Mouse (Mus musculus) liver, adult (tissue): ENCODE measurements around the gene Selenov.

ENCODE experiments used
- GATA4 ChIP-seq: IDR thresholded peaks from 2 replicates; pipeline ENCODE4 v1.6.1; 2014; ENCODE audit warnings: mild to moderate bottlenecking, low read length; ENCODE audit not compliant: insufficient replicate concordance

Selenov gene

DNA sequence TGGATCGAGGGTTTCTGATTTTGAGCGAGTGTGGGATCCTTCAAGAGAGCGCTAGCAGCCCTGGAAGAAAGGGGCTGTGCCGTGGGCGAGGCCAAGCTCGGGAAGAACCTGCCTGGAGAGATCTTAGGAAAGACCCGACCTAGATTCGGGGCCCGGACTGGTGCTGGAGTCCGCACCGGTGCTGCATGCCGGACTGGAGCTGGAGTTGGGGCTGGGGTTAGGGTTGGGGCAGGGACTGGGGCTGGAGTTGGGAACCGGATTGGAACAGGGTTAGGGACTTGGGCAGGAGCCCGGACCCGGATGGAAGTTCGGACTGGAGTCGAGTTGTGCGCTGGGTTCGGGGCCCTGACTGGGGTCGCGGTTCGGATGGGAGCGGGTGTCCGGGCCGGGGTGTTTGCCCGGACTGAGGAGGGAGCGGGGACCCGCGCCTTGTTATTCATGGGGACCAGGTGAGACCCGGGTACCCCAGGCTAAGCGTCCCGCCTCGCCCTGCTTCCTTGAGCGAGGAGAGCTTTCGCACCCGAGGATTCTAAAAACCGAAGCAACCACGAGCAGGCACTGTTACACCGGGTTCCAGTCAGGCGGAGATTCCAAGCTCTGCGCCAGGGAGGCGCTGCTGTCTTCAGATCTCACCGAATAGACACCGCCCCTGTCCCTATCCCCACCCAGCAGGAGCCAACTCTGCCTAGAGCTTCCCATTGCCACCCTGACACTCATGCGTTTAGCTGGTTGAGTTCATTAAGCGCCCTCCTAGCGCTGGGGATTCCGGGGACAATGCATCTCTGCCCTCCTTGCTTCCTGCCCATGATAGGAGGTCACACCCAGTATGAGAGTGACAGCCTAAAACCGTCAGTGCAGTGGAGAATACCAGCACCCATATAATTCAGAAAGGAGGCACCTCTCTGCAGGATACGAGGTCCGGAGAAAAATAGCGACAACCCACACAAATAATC, at the start of gene Selenov:
Gene Selenov, minus strand, starts transcription at position 549 of the 953 bp plus-strand sequence.
- no peak for TF ChIP-seq GATA4

DNA sequence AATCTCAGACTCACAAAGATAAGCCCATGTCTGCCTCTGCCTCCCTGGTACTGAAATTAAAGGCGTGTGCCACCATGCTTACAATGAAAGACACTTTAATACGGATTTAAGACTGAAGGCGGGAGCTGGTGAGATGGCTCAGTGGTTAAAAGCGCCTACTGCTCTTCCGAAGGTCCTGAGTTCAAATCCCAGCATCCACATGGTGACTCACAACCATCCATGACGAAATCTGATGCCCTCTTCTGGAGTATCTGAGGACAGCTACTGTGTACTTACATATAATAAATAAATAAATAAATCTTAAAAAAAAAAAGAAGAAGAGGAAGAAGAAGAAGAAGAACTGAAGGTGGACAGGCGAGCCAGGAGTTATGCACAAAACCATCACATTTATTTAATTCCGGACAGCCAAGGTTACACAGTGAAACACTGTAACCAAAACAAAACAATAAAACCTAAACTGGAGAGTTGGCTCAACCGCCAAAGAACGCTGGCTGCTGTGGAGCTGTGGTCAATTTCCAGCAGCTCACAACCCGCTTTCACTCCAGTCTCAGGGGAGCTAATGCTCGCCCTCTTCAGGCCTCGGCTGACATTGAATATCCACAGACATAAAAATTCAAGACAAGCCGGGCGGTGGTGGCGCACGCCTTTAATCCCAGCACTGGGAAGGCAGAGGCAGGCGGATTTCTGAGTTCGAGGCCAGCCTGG, 48.4 kb upstream of the Selenov start:
- TF ChIP-seq GATA4: no peak

DNA sequence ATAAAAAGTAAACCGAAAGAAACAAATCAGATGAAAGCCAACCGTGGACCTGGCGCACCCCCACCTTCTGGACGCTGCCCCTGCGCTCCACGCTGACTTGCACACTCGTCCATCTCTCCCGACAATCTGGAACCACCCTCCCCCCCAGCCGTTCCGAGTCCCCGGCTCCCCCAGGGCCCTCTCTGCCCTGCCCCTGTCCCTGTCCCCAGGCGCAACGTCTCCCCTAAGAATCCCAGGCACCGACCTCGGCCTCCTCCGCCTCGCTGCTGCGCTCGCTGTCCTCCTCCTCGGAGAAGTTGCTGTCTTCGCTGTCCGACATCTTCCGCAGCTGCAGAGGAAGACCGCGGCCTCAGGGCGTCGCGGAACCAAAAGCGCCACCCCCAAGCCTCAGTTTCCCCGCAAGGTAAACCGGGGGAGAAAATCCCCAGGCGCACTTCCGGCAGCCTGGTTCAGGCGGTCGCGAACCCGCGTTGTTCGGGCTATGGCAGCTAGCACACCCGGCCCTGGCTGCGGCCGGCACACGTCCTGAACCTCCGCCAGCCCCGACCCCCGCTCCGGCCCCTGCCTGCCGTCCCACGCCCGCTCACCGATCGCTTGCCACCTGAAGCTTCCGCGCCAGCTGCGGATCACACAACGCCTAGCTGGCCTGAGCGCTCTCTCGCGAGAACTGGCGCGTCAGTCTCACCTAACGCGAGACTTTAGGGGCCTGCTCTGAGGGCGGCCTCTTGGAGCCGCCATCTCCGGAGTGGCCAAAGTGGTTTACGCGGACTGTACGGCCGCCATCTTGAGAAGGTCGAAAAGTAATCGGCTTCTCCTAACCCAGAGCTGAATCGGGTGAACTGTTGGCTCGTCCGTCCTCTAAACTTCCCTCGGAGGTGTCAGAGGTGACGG, 47.4 kb upstream of the Selenov start, which contains the start of gene Supt5:
Gene Supt5, minus strand, starts transcription at position 639 of the 891 bp plus-strand sequence.
- peak; percentile 33; the same call in 1 of the 2 replicates for TF ChIP-seq GATA4

DNA sequence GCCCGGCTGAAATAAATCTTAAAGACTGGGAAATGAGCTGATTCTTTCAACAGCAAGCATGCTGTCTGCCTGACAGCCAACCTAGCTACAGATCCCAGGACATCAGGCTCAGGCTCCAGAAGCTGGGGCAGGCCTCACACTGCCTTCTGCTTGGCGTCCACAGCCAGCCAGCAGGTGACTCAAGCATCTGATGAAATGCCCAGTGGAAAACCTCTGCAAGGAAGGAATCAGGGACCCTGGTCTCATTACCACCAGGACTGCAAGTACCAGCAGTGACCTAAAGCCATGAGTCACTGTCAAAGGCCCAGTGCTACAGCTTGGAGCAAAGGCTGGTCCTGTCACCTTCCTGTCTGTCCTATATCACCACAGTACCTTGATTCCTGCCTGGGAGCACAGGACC, 44.5 kb upstream of the Selenov start:
- TF ChIP-seq GATA4: no peak

GRCm38 (mm10) chr7:28334534-28334933, 43.5 kb upstream of the Selenov start:
- TF ChIP-seq GATA4: no peak

DNA sequence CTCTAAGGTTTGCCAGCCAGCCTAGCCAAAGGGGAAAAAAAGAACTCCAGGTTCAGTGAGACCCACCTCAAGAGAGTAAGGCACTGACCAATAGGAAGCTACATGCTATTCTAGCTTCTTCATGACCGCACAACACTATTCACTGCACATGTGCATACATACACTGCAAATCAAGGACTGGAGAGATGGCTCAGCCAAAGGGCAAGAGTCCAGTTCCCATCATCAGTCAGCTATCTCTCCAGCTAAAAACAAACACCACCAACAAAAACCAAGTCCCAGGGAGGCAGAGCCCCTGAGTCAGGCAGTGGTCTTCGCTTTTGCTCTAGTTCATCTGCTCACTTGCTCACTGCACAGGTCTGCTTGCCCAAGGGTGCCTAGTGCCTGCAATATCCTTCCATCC, 37.3 kb upstream of the Selenov start:
- no peak for TF ChIP-seq GATA4

DNA sequence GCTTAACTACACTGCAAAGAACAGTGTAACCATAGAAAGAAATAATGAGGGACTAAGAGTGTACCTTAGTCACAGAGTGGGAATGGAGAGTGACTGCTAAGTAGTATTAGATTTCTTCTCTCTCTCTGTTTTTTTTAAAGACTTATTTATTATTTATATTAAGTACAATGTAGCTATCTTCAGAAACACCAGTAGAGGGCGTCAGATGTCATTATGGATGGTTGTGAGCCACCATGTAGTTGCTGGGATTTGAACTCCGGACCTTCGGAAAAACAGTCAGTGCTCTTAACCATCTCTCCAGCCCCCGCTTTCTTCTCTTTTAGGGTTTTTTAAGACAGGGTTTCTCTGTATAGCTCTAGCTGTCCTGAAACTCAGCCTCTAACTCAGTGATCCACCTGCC, 35.5 kb upstream of the Selenov start:
- no peak for TF ChIP-seq GATA4

- no peak for TF ChIP-seq GATA4
These were observed 34.3 kb upstream of the Selenov start for GRCm38 (mm10) chr7:28325293-28325692.

- TF ChIP-seq GATA4: no peak
These were observed 31.2 kb upstream of the Selenov start for GRCm38 (mm10) chr7:28321974-28322720.

- TF ChIP-seq GATA4: no peak
These were observed 27.7 kb upstream of the Selenov start for GRCm38 (mm10) chr7:28318714-28319113.

GRCm38 (mm10) chr7:28318036-28318435, 27.1 kb upstream of the Selenov start:
- no peak for TF ChIP-seq GATA4

GRCm38 (mm10) chr7:28311926-28312543, 21.0 kb upstream of the Selenov start, which contains the start of gene Timm50:
Gene Timm50 (minus strand): TSS chr7:28312072.
- no peak; the same call in 1 of the 2 replicates for TF ChIP-seq GATA4

DNA sequence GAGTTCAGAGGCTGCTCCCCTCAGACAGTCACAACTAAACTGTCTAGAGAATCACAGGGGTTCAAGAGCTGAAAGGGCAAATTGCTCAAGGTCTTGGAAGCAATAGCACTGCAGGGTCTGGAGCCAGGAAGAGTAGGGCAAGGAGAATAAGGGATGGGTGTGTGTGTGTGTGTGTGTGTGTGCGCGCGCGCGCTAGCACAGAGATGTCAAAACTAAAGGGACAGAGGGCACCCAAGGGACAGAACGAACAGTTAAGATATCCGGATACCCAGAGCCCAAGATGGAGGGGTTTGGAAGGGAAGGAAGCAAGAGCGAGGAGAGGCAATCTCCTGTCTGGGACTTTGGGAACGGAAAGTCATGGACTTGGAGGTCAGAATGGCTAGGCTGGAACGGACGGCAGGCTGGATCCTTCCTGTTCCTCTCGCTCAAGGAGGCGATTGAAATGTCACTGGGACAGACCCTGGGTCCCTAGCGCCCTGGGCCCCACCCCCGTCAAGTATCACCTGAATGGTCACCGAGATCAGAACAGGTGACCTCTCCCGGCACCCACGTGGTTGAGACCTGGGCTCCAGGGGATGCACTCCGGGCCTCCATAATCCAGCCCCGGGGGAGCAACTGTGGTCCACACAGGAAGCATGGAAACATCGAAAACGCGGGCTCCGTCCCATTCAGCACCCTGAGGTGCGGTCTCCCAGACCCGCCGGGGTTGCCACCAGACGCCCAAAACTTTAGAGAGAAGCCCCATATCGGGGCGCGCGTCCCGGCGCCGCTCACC, 20.4 kb upstream of the Selenov start:
- TF ChIP-seq GATA4: no peak
